Mouse (Mus musculus): Measurements from ENCODE around the gene Vstm2a. TPM values are rescaled to one million over a fixed set of nuclear protein-coding genes. Genes with fewer than 3 reads are reported as not detected.

Gene Vstm2a
- polyA plus RNA-seq (2014; fragmentation: Nextera tagmentation; extraction: Ambion mirVana) = 49.0 and 59.1 TPM in 2 replicates

- Histone ChIP-seq H3K27ac (ENCODE audit: low read depth, low read length) (peak within 1 kb of the TSS; percentile 74), H3K36me3 (ENCODE audit: control insufficient read depth, insufficient read depth, low read length) (no peaks in the 10 kb centered on the region), H3K27me3 (replicated peaks; ENCODE audit: control insufficient read depth, insufficient read depth, low read length) (no peaks in the 10 kb centered on the region), H3K4me3 (ENCODE audit: low read depth, low read length) (peak within 1 kb of the TSS; percentile 65), H3K4me2 (ENCODE audit: low read length) (peak within 1 kb of the TSS; percentile 83), H3K4me1 (ENCODE audit: control insufficient read depth, insufficient read depth, low read length) (peaks cover 2% of the 10 kb centered on the region; the same call in 1 of the 2 replicates), H3K9ac (ENCODE audit: low read length) (peak within 1 kb of the TSS; percentile 80), H3K9me3 (replicated peaks; ENCODE audit: control insufficient read depth, low read length) (no peaks in the 10 kb centered on the region)
- 1% methylated on average over 36 of the region's 44 CpGs for WGBS
- ATAC-seq = peak; percentile 82
- peak; percentile 64 for DNase-seq (ENCODE audit: low spot score)
These were observed at the start of gene Vstm2a for GRCm38 (mm10) chr11:16257473-16257921. Vstm2a (plus strand) TSS chr11:16257724.

- Histone ChIP-seq H3K4me1 (ENCODE audit: control insufficient read depth, insufficient read depth, low read length) (peaks cover 2% of the 10 kb centered on the region; the same call in 1 of the 2 replicates), H3K9ac (ENCODE audit: low read length) (peak overlapping the region; percentile 80), H3K4me2 (ENCODE audit: low read length) (peak overlapping the region; percentile 83), H3K9me3 (replicated peaks; ENCODE audit: control insufficient read depth, low read length) (no peaks in the 10 kb centered on the region), H3K27me3 (replicated peaks; ENCODE audit: control insufficient read depth, insufficient read depth, low read length) (no peaks in the 10 kb centered on the region), H3K36me3 (ENCODE audit: control insufficient read depth, insufficient read depth, low read length) (no peaks in the 10 kb centered on the region), H3K4me3 (ENCODE audit: low read depth, low read length) (peak overlapping the region; percentile 65), H3K27ac (ENCODE audit: low read depth, low read length) (peak overlapping the region; percentile 74)
- 0 out of 2 replicates have a peak, but pooled peaks have one; percentile 1 for ATAC-seq
- 20% methylated on average over 7 of the region's 7 CpGs for WGBS
- peak; percentile 19 for DNase-seq (ENCODE audit: low spot score)
These were observed 513 bp upstream of the Vstm2a start for GRCm38 (mm10) chr11:16257011-16257410.

- peaks cover 2% of the 10 kb centered on the region; the same call in 1 of the 2 replicates for H3K4me1 ChIP-seq (ENCODE audit: control insufficient read depth, insufficient read depth, low read length)
- H3K27ac ChIP-seq (ENCODE audit: low read depth, low read length) = peak overlapping the region; percentile 74; the same call in 1 of the 2 replicates
- ATAC-seq (no peak), DNase-seq (ENCODE audit: low spot score) (peak; percentile 27)
- H3K4me2 ChIP-seq (ENCODE audit: low read length) = peak overlapping the region; percentile 83
- H3K4me3 ChIP-seq (ENCODE audit: low read depth, low read length) = peak overlapping the region; percentile 65
- no peaks in the 10 kb centered on the region for H3K36me3 ChIP-seq (ENCODE audit: control insufficient read depth, insufficient read depth, low read length)
- no peaks in the 10 kb centered on the region for H3K9me3 ChIP-seq (replicated peaks; ENCODE audit: control insufficient read depth, low read length)
- 42% methylated on average over 1 of the region's 1 CpGs for WGBS
- no peaks in the 10 kb centered on the region for H3K27me3 ChIP-seq (replicated peaks; ENCODE audit: control insufficient read depth, insufficient read depth, low read length)
- H3K9ac ChIP-seq (ENCODE audit: low read length) = peak overlapping the region; percentile 80
These were observed 776 bp downstream of the Vstm2a start for GRCm38 (mm10) chr11:16258300-16258699.

GRCm38 (mm10) chr11:16259876-16260275 is 2.4 kb downstream of the Vstm2a start:
- Histone ChIP-seq H3K4me2 (ENCODE audit: low read length) (peak overlapping the region; percentile 83), H3K4me3 (ENCODE audit: low read depth, low read length) (peak overlapping the region; percentile 65), H3K9me3 (replicated peaks; ENCODE audit: control insufficient read depth, low read length) (no peaks in the 10 kb centered on the region), H3K4me1 (ENCODE audit: control insufficient read depth, insufficient read depth, low read length) (peaks cover 2% of the 10 kb centered on the region; the same call in 1 of the 2 replicates), H3K9ac (ENCODE audit: low read length) (peak overlapping the region; percentile 25; the same call in 1 of the 2 replicates), H3K27me3 (replicated peaks; ENCODE audit: control insufficient read depth, insufficient read depth, low read length) (no peaks in the 10 kb centered on the region), H3K27ac (ENCODE audit: low read depth, low read length) (no peak overlapping the region), H3K36me3 (ENCODE audit: control insufficient read depth, insufficient read depth, low read length) (no peaks in the 10 kb centered on the region)
- DNase-seq (ENCODE audit: low spot score) (no peak), ATAC-seq (no peak)
- 18% methylated on average over 9 of the region's 9 CpGs for WGBS

GRCm38 (mm10) chr11:16260764-16261578 is 3.4 kb downstream of the Vstm2a start:
- Histone ChIP-seq H3K9ac (ENCODE audit: low read length) (peak overlapping the region; percentile 71), H3K4me1 (ENCODE audit: control insufficient read depth, insufficient read depth, low read length) (peaks cover 6% of the 10 kb centered on the region; the same call in 1 of the 2 replicates), H3K27ac (ENCODE audit: low read depth, low read length) (peak overlapping the region; percentile 27; the same call in 1 of the 2 replicates), H3K4me2 (ENCODE audit: low read length) (peak overlapping the region; percentile 83), H3K4me3 (ENCODE audit: low read depth, low read length) (peak overlapping the region; percentile 65), H3K27me3 (replicated peaks; ENCODE audit: control insufficient read depth, insufficient read depth, low read length) (no peaks in the 10 kb centered on the region), H3K36me3 (ENCODE audit: control insufficient read depth, insufficient read depth, low read length) (no peaks in the 10 kb centered on the region), H3K9me3 (replicated peaks; ENCODE audit: control insufficient read depth, low read length) (no peaks in the 10 kb centered on the region)
- WGBS = under 1% methylated on average over 40 of the region's 40 CpGs
- peak; percentile 88 for DNase-seq (ENCODE audit: low spot score)
- ATAC-seq = peak; percentile 79

GRCm38 (mm10) chr11:16268396-16268795 is 10.9 kb downstream of the Vstm2a start:
- H3K4me3 ChIP-seq (ENCODE audit: low read depth, low read length) = no peak overlapping the region
- DNase-seq (ENCODE audit: low spot score) (no peak), ATAC-seq (no peak)
- no peaks in the 10 kb centered on the region for H3K27me3 ChIP-seq (replicated peaks; ENCODE audit: control insufficient read depth, insufficient read depth, low read length)
- no peak overlapping the region for H3K9ac ChIP-seq (ENCODE audit: low read length)
- no peaks in the 10 kb centered on the region for H3K9me3 ChIP-seq (replicated peaks; ENCODE audit: control insufficient read depth, low read length)
- H3K27ac ChIP-seq (ENCODE audit: low read depth, low read length) = no peak overlapping the region
- H3K4me1 ChIP-seq (ENCODE audit: control insufficient read depth, insufficient read depth, low read length) = 0 out of 2 replicates have a peak, but pooled peaks cover 3% of the 10 kb centered on the region
- 89% methylated on average over 1 of the region's 1 CpGs for WGBS
- no peaks in the 10 kb centered on the region for H3K36me3 ChIP-seq (ENCODE audit: control insufficient read depth, insufficient read depth, low read length)
- H3K4me2 ChIP-seq (ENCODE audit: low read length) = no peak overlapping the region

- Histone ChIP-seq H3K27me3 (replicated peaks; ENCODE audit: control insufficient read depth, insufficient read depth, low read length) (no peaks in the 10 kb centered on the region), H3K9me3 (replicated peaks; ENCODE audit: control insufficient read depth, low read length) (no peaks in the 10 kb centered on the region), H3K4me3 (ENCODE audit: low read depth, low read length) (no peak overlapping the region), H3K36me3 (ENCODE audit: control insufficient read depth, insufficient read depth, low read length) (no peaks in the 10 kb centered on the region), H3K4me2 (ENCODE audit: low read length) (no peak overlapping the region), H3K9ac (ENCODE audit: low read length) (no peak overlapping the region), H3K4me1 (ENCODE audit: control insufficient read depth, insufficient read depth, low read length) (no peaks in the 10 kb centered on the region), H3K27ac (ENCODE audit: low read depth, low read length) (no peak overlapping the region)
- WGBS = 63% methylated on average over 1 of the region's 1 CpGs
- DNase-seq (ENCODE audit: low spot score) (no peak), ATAC-seq (no peak)
These were observed 32.9 kb downstream of the Vstm2a start for GRCm38 (mm10) chr11:16290381-16290780.

GRCm38 (mm10) chr11:16292960-16293359 is 35.4 kb downstream of the Vstm2a start:
- no peaks in the 10 kb centered on the region for H3K27me3 ChIP-seq (replicated peaks; ENCODE audit: control insufficient read depth, insufficient read depth, low read length)
- H3K9ac ChIP-seq (ENCODE audit: low read length) = no peak overlapping the region
- ATAC-seq (no peak), DNase-seq (ENCODE audit: low spot score) (no peak)
- no peak overlapping the region for H3K4me2 ChIP-seq (ENCODE audit: low read length)
- H3K27ac ChIP-seq (ENCODE audit: low read depth, low read length) = no peak overlapping the region
- no peak overlapping the region for H3K4me3 ChIP-seq (ENCODE audit: low read depth, low read length)
- H3K36me3 ChIP-seq (ENCODE audit: control insufficient read depth, insufficient read depth, low read length) = no peaks in the 10 kb centered on the region
- 86% methylated on average over 4 of the region's 4 CpGs for WGBS
- H3K9me3 ChIP-seq (replicated peaks; ENCODE audit: control insufficient read depth, low read length) = no peaks in the 10 kb centered on the region
- no peaks in the 10 kb centered on the region for H3K4me1 ChIP-seq (ENCODE audit: control insufficient read depth, insufficient read depth, low read length)

GRCm38 (mm10) chr11:16296521-16296920 is 39.0 kb downstream of the Vstm2a start:
- DNase-seq (ENCODE audit: low spot score) = no peak
- no peak for ATAC-seq
- 50% methylated on average over 1 of the region's 1 CpGs for WGBS
- Histone ChIP-seq H3K27ac (ENCODE audit: low read depth, low read length) (no peak overlapping the region), H3K4me1 (ENCODE audit: control insufficient read depth, insufficient read depth, low read length) (peaks cover 12% of the 10 kb centered on the region), H3K9me3 (replicated peaks; ENCODE audit: control insufficient read depth, low read length) (no peaks in the 10 kb centered on the region), H3K27me3 (replicated peaks; ENCODE audit: control insufficient read depth, insufficient read depth, low read length) (no peaks in the 10 kb centered on the region), H3K9ac (ENCODE audit: low read length) (no peak overlapping the region), H3K4me2 (ENCODE audit: low read length) (no peak overlapping the region), H3K4me3 (ENCODE audit: low read depth, low read length) (no peak overlapping the region), H3K36me3 (ENCODE audit: control insufficient read depth, insufficient read depth, low read length) (no peaks in the 10 kb centered on the region)
